Mouse (Mus musculus): ENCODE measurements around the gene Hook2. TPM values are rescaled to one million over a fixed set of nuclear protein-coding genes. Genes with fewer than 3 reads are reported as not detected.
A peak's percentile ranks its signal among the peaks of the same experiment; 100 is the strongest.

Hook2 gene
- total and polyA plus RNA-seq, 3 experiments, result 7.1 to 24.7 (median 9.8) TPM

DNA sequence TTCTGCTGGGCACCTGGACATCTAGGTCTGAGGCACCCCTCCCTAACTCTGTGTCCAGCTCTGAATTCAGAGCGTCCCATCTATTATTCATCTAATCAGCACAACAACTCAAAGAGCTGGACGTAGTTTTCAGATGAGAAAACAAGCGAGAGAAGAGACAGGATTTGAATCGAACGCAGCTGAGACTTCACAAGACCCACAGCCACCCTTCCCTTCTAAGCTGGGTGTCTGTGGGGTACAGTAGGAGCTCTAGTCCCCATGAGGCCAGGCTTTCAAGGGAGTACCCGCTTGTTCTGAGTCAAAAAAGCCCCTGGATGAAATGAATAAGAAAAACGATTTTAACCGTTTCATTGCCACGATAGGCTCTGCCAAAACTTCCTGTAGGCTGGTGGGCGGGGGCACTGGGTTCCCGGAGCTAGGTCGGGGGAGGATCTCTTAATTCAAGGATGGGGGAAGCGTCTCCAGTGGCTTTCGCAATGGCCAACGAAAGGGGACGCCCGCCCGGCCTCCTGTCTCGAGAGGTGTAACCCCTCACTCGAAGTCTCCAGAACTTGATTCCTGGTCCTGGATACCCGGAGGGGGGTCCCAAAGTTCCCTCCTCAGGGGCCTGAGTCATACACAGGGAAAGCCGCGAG is 5.2 kb upstream of the Hook2 start (continued):
- no peak; the same call in 1 of the 2 replicates for TF ChIP-seq IRF4 (IDR thresholded peaks at IDR 0.05; ENCODE audit: low read depth, low read length)
- no peak for TF ChIP-seq UBTF (IDR thresholded peaks at IDR 0.05; ENCODE audit: low read depth, low read length)
- no peak for TF ChIP-seq HCFC1 (IDR thresholded peaks at IDR 0.05; ENCODE audit: low read depth, low read length)
- TF ChIP-seq KAT2A (IDR thresholded peaks at IDR 0.05; ENCODE audit: insufficient replicate concordance, low read length), result no peak
- TF ChIP-seq PAX5 (IDR thresholded peaks at IDR 0.05; ENCODE audit: low read length), result no peak
- TF ChIP-seq CHD2 (IDR thresholded peaks at IDR 0.05; ENCODE audit: low read length), result no peak
- TF ChIP-seq ETS1 (conservative IDR thresholded peaks at IDR 0.05; ENCODE audit: low read depth, low read length), result no peak
- no peak for TF ChIP-seq RCOR1 (conservative IDR thresholded peaks at IDR 0.05; ENCODE audit: low read depth, low read length)
- TF ChIP-seq MAFK (IDR thresholded peaks at IDR 0.05; ENCODE audit: insufficient replicate concordance, low read length), result no peak
- TF ChIP-seq MEF2A (IDR thresholded peaks at IDR 0.05; ENCODE audit: borderline replicate concordance, low read depth, low read length), result no peak
- no peak for TF ChIP-seq CTCF (conservative IDR thresholded peaks at IDR 0.05 in 1 of 2, IDR thresholded peaks at IDR 0.05 in 1 of 2; ENCODE audit: low read depth in 2 of 2, low read length in 2 of 2)
- TF ChIP-seq E2F4 (IDR thresholded peaks at IDR 0.05; ENCODE audit: insufficient replicate concordance, low read depth, low read length), result no peak
- no peak for TF ChIP-seq SIN3A (IDR thresholded peaks at IDR 0.05; ENCODE audit: low read length)
- TF ChIP-seq ZKSCAN1 (IDR thresholded peaks at IDR 0.05; ENCODE audit: borderline replicate concordance, low read depth, low read length), result no peak
- no peak for TF ChIP-seq USF1 (IDR thresholded peaks at IDR 0.05; ENCODE audit: low read depth, low read length)
- peak; percentile 71; the same call in 1 of the 2 replicates for TF ChIP-seq TBP (conservative IDR thresholded peaks at IDR 0.05; ENCODE audit: low read depth, low read length)
- TF ChIP-seq ZMIZ1 (IDR thresholded peaks at IDR 0.05; ENCODE audit: low read depth, low read length), result no peak; the same call in 1 of the 2 replicates
- peak; percentile 51 for TF ChIP-seq POLR2A (IDR thresholded peaks at IDR 0.05; ENCODE audit: low read depth, low read length)

DNA sequence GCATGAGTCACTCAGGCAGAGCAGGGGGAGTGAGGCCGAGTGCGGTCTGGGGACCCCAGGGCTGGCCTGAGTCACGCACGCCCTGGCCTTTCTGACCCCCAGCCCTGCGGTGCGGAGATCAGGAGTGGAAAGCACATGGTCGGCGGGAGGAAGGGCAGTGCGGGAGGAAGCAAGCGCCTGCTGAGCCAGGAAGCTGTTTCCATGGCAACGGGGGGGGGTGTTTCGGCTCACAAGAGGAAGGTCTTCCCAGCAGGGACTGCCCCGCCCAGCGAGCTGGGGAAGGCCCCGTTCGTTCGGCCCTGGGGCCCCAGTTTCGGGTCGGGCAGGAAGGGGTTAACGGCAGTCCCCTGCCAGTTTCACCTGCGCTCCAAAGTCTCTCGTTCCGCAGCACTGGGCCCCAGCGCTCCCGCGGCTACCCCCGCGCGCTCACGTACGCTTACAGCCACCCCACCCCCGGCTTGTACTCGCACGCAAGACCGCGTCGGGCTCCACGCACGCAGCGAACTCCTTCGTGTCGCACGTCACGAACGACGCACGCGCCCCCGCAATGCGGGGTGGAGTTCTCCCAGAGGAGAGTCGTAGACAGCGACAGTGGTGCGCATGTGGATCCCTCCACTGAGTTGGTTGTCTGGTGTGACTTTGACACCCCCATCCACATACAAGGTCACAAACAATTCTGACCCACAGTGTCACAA is 4.6 kb upstream of the Hook2 start:
- Histone ChIP-seq H3K36me3 (replicated peaks in 1 of 2; ENCODE audit: control insufficient read depth in 1 of 2, insufficient read depth in 1 of 2, low read length in 1 of 2) (no peaks in the 10 kb centered on the region), H3K79me2 (replicated peaks; ENCODE audit: control insufficient read depth, extremely low read depth, insufficient read depth, poor library complexity, severe bottlenecking) (no peaks in the 10 kb centered on the region), H3K9me3 (replicated peaks; ENCODE audit: low read length) (no peaks in the 10 kb centered on the region), H3K27ac (ENCODE audit: insufficient read depth, low read depth) (peak overlapping the region; percentile 94), H3K4me2 (ENCODE audit: insufficient read depth, low read depth, poor library complexity, severe bottlenecking) (peak overlapping the region; percentile 90), H3K4me3 (replicated peaks in 1 of 3; ENCODE audit: low read depth in 2 of 3, low read length in 2 of 3, poor library complexity in 1 of 3) (peak overlapping the region; percentile 44 to 64 (median 56)), H3K9ac (ENCODE audit: insufficient read depth, low read depth) (peak overlapping the region; percentile 89), H3K4me1 (ENCODE audit: control insufficient read depth in 1 of 2, insufficient read depth in 2 of 2) (peaks cover 47 to 66% of the 10 kb centered on the region in 2 experiments), H3K27me3 (replicated peaks) (no peaks in the 10 kb centered on the region)
- in situ Hi-C loops (cut with MboI; ENCODE audit: low pct_ligation_motif_present, low pct_unique_long_range_greater_than_20kb, low sequenced_read_pairs), result no loop called here
- dilution Hi-C loops (cut with MboI; ENCODE audit: extremely low pct_ligation_motif_present, extremely low pct_unique_long_range_greater_than_20kb, low sequenced_read_pairs), result no loop called here
- peak; percentile 99 for DNase-seq (ENCODE audit: extremely low read depth)
- TF ChIP-seq MYC (IDR thresholded peaks at IDR 0.05; ENCODE audit: low read depth, low read length) (peak; percentile 96), MAX (IDR thresholded peaks at IDR 0.05; ENCODE audit: low read length) (peak; percentile 98), JUND (conservative IDR thresholded peaks at IDR 0.05; ENCODE audit: low read depth, low read length) (no peak), POLR2AphosphoS2 (IDR thresholded peaks at IDR 0.05; ENCODE audit: low read depth, low read length) (no peak; the same call in 1 of the 2 replicates), BHLHE40 (IDR thresholded peaks at IDR 0.05; ENCODE audit: low read depth, low read length) (peak; percentile 80), RCOR1 (conservative IDR thresholded peaks at IDR 0.05; ENCODE audit: low read depth, low read length) (peak; percentile 72; the same call in 1 of the 2 replicates), ETS1 (conservative IDR thresholded peaks at IDR 0.05; ENCODE audit: low read depth, low read length) (peak; percentile 90), CHD1 (IDR thresholded peaks at IDR 0.05; ENCODE audit: low read depth, low read length) (no peak; the same call in 1 of the 2 replicates), JUN (IDR thresholded peaks at IDR 0.05; ENCODE audit: insufficient read depth, low read depth, low read length) (no peak), ZC3H11A (IDR thresholded peaks at IDR 0.05; ENCODE audit: low read depth, low read length) (no peak), ELF1 (IDR thresholded peaks at IDR 0.05; ENCODE audit: low read depth, low read length) (peak; percentile 79), EP300 (IDR thresholded peaks at IDR 0.05; ENCODE audit: low read length) (peak; percentile 77), CHD2 (IDR thresholded peaks at IDR 0.05; ENCODE audit: low read length) (peak; percentile 78), IRF4 (IDR thresholded peaks at IDR 0.05; ENCODE audit: low read depth, low read length) (peak; percentile 98), USF1 (IDR thresholded peaks at IDR 0.05; ENCODE audit: low read depth, low read length) (no peak; the same call in 1 of the 2 replicates), TCF12 (IDR thresholded peaks at IDR 0.05; ENCODE audit: low read depth, low read length) (peak; percentile 97), MXI1 (IDR thresholded peaks at IDR 0.05; ENCODE audit: low read depth, low read length) (peak; percentile 99), UBTF (IDR thresholded peaks at IDR 0.05; ENCODE audit: low read depth, low read length) (peak; percentile 55; the same call in 1 of the 2 replicates), HCFC1 (IDR thresholded peaks at IDR 0.05; ENCODE audit: low read depth, low read length) (peak; percentile 63), NELFE (IDR thresholded peaks at IDR 0.05; ENCODE audit: low read depth, low read length) (peak; percentile 43), POLR2A (IDR thresholded peaks at IDR 0.05; ENCODE audit: low read depth, low read length) (peak; percentile 52), MAZ (IDR thresholded peaks at IDR 0.05; ENCODE audit: low read depth, low read length) (peak; percentile 99), MAFK (IDR thresholded peaks at IDR 0.05; ENCODE audit: insufficient replicate concordance, low read length) (no peak), TBP (conservative IDR thresholded peaks at IDR 0.05; ENCODE audit: low read depth, low read length) (peak; percentile 54), SIN3A (IDR thresholded peaks at IDR 0.05; ENCODE audit: low read length) (peak; percentile 96), MEF2A (IDR thresholded peaks at IDR 0.05; ENCODE audit: borderline replicate concordance, low read depth, low read length) (peak; percentile 87), E2F4 (IDR thresholded peaks at IDR 0.05; ENCODE audit: insufficient replicate concordance, low read depth, low read length) (no peak)
